Comparison of ENCODE assay signal across 12 mouse cellular contexts in the genomic region with DNA sequence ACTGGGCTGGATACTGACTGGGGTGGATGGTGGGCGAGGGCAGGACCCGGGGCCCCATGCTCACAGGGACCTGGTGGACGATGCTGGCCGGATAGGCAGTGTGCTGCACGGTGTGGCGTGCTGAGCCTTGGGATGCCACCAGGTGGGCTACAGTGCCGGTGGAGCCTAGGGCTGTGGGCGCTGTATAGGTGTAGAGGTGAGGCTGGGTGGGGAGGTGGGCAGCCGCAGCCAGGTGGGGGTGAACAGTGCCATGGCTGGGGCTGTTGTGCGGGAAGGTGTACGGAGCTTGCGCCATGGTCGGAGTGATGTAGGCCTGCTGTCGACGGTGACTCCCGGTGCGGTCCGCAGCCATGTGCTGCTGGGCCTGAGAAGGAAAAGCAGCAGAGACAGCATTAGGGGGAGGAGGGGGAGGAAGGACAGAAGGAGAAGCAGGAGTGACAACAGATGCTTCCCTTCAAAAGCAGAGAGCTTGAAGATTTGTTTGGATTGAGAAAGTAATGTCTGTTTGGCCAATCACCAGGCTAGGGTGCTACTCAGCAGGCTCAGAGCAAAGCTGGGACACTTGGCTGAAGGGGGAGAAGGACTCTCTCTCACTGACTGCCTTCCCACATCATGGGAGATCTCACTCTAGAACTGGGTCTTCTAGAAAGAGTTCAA. TPM values are rescaled to one million over a fixed set of nuclear protein-coding genes. Genes with fewer than 3 reads are reported as not detected.
DNase-seq lines count a peak whose midpoint lies in the region; ATAC-seq and TF ChIP-seq lines count a peak whose summit lies in the region.
"Had no signal": no experiment of that assay in that cellular context is flagged by ENCODE, and none has a peak within 500 bp of the region (broad histone marks: within the 10 kb centered on the region; RNA-seq: fewer than 3 reads in every experiment).

No protein-coding gene starts in this region.

- peaks cover 42% of the 10 kb centered on the region for H3K36me3 ChIP-seq in intestine, embryonic 15.5 days
- peaks cover 23% of the 10 kb centered on the region for H3K36me3 ChIP-seq in stomach, postnatal 0 days (ENCODE audit: control insufficient read depth, insufficient read depth, low read length)
- H3K36me3 ChIP-seq in hindbrain, embryonic 12.5 days: peaks cover 84% of the 10 kb centered on the region

- no peaks in the 10 kb centered on the region for H3K9me3 ChIP-seq in intestine, embryonic 15.5 days
- H3K9me3 ChIP-seq in stomach, postnatal 0 days (ENCODE audit: control insufficient read depth, low read length): no peaks in the 10 kb centered on the region
- no peaks in the 10 kb centered on the region for H3K9me3 ChIP-seq in hindbrain, embryonic 12.5 days (replicated peaks)

- peak; percentile 34 for DNase-seq in kidney, postnatal 10 days
- no peak for DNase-seq in kidney, adult 18-20 months
- peak; percentile 30 for DNase-seq in right cerebral cortex, adult 18-20 months
- DNase-seq in right cerebral cortex, postnatal 25 days: no peak
- no peak for DNase-seq in stomach, postnatal 0 days (ENCODE audit: low spot score)
- DNase-seq in cerebellum, adult 9-10 months: no peak
- DNase-seq: cerebellum, postnatal 14 days; gastrocnemius, postnatal 10 days; left cerebral cortex, postnatal 4 days had no signal

- no peak overlapping the region for H3K4me3 ChIP-seq in intestine, embryonic 15.5 days (replicated peaks)
- no peak overlapping the region for H3K4me3 ChIP-seq in stomach, postnatal 0 days (ENCODE audit: low read depth, low read length)
- no peak overlapping the region for H3K4me3 ChIP-seq in hindbrain, embryonic 12.5 days

- H3K4me2 ChIP-seq in intestine, embryonic 15.5 days (replicated peaks): no peak overlapping the region
- H3K4me2 ChIP-seq in stomach, postnatal 0 days (replicated peaks; ENCODE audit: low read depth): no peak overlapping the region
- no peak overlapping the region for H3K4me2 ChIP-seq in hindbrain, embryonic 12.5 days (replicated peaks)

- H3K27ac ChIP-seq in intestine, embryonic 15.5 days: peak overlapping the region; percentile 67; the same call in 1 of the 2 replicates
- no peak overlapping the region for H3K27ac ChIP-seq in stomach, postnatal 0 days (replicated peaks)
- H3K27ac ChIP-seq in hindbrain, embryonic 12.5 days: no peak overlapping the region

- H3K27me3 ChIP-seq in intestine, embryonic 15.5 days (replicated peaks): no peaks in the 10 kb centered on the region
- no peaks in the 10 kb centered on the region for H3K27me3 ChIP-seq in stomach, postnatal 0 days (ENCODE audit: control insufficient read depth, insufficient read depth, low read length)
- H3K27me3 ChIP-seq in hindbrain, embryonic 12.5 days: no peaks in the 10 kb centered on the region
- H3K27me3 ChIP-seq: CH12.LX had no signal

- ATAC-seq in intestine, embryonic 15.5 days: peak; percentile 62
- peak; percentile 25 for ATAC-seq in stomach, postnatal 0 days (ENCODE audit: low FRiP score, low TSS enrichment)
- ATAC-seq in hindbrain, embryonic 12.5 days (ENCODE audit: low FRiP score): no peak

- no peak for TF ChIP-seq EP300 in stomach, postnatal 0 days (optimal IDR thresholded peaks at IDR 0.05)

- peaks cover 9% of the 10 kb centered on the region for H3K4me1 ChIP-seq in intestine, embryonic 15.5 days (replicated peaks)
- H3K4me1 ChIP-seq in stomach, postnatal 0 days (replicated peaks; ENCODE audit: control insufficient read depth, insufficient read depth): no peaks in the 10 kb centered on the region
- H3K4me1 ChIP-seq in hindbrain, embryonic 12.5 days: 0 out of 2 replicates have a peak, but pooled peaks cover 3% of the 10 kb centered on the region

- no peak for TF ChIP-seq CTCF in stomach, postnatal 0 days (IDR thresholded peaks at IDR 0.05; ENCODE audit: low read depth)

- H3K9ac ChIP-seq in intestine, embryonic 15.5 days: no peak overlapping the region
- peak overlapping the region; percentile 18; the same call in 1 of the 2 replicates for H3K9ac ChIP-seq in stomach, postnatal 0 days (ENCODE audit: low read length)
- no peak overlapping the region for H3K9ac ChIP-seq in hindbrain, embryonic 12.5 days

- 69% methylated on average over 18 of the region's 18 CpGs for WGBS in intestine, embryonic 15.5 days
- 77% methylated on average over 18 of the region's 18 CpGs for WGBS in stomach, postnatal 0 days
- WGBS in hindbrain, embryonic 12.5 days: 95% methylated on average over 18 of the region's 18 CpGs

RNA-seq across cellular contexts. Expression of a gene that starts 35.5 kb away (rescaled TPM):
- 1.3 and 2.0 TPM in 2 replicates for polyA plus RNA-seq in intestine, embryonic 15.5 days (2015; fragmentation: Nextera tagmentation; extraction: Ambion mirVana)
- polyA plus RNA-seq in stomach, postnatal 0 days (2015; fragmentation: Nextera tagmentation; extraction: Ambion mirVana): 0.55 and 1.7 TPM in 2 replicates
- polyA plus RNA-seq in hindbrain, embryonic 12.5 days (2016; fragmentation: Nextera tagmentation; extraction: Ambion mirVana): 4.1 and 4.8 TPM in 2 replicates

Comparison
In these comparisons a context has a peak if more than half of its experiments do, and no peak if none do; other contexts are left out.
1. DNase-seq: peak in kidney, postnatal 10 days (single experiment) and right cerebral cortex, adult 18-20 months (single experiment); none in kidney, adult 18-20 months (single experiment), right cerebral cortex, postnatal 25 days (single experiment), stomach, postnatal 0 days (single experiment) and cerebellum, adult 9-10 months (single experiment).